Mouse (Mus musculus): Measurements from ENCODE around the gene Gm45716. TPM values are rescaled to one million over a fixed set of nuclear protein-coding genes. Genes with fewer than 3 reads are reported as not detected.

Gene Gm45716
- polyA plus RNA-seq (2012; rRNA removed), result 5.1 and 5.4 TPM in 2 replicates

GRCm38 (mm10) chr11:90187441-90187840 lies at the start of gene Gm45716:
Gene Gm45716, plus strand, starts transcription at chr11:90187683.

DNA sequence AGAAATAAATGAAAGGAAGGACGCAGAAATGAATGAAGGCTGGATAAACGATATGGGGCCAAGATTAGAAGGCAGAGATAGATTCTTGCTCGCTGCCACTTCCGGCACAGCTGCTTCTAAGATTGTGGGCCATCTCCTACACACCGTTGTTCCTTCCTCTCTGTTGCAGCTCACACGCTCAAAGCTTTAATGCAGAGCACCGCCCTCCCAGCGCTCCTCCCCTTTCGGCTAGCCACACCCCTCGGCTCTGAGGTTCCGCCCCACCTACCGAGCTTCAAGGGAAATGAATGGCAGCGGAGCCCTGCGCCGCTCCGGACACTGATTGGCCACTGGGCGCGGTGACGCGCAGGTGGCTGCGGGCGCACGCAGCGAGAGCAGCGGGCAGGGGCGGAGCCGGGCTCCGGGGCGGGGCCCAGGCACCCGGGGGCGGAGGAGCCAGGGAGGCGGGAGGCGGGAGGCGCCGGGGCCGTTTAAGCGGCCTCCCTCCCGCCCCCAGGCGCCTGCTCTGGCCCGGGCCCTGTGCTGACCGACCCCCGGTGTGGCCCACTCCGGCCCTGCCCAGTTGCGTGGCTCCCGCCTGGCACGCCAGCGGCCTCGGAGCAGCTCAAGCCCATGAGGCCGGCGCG lies 61.7 kb downstream of the Gm45716 start, which contains the start of gene Mmd:
TSS of gene Mmd (plus strand) at position 432 of the 626 bp plus-strand sequence.

Other genes starting within 250 kb of the Gm45716 start
- gene Pctp, start 184.8 kb upstream of the Gm45716 start, polyA plus RNA-seq (2012; rRNA removed), result 17.8 and 24.3 TPM in 2 replicates
- 0.31 and 0.48 TPM in 2 replicates for gene Tmem100, start 157.3 kb upstream of the Gm45716 start, polyA plus RNA-seq (2012; rRNA removed)
- 25.4 and 25.9 TPM in 2 replicates for gene Mmd, start 61.8 kb downstream of the Gm45716 start, polyA plus RNA-seq (2012; rRNA removed)
- 5.0 and 6.2 TPM in 2 replicates for gene Hlf, start 203.2 kb downstream of the Gm45716 start, polyA plus RNA-seq (2012; rRNA removed)

Data from liver, embryonic 18 days (tissue).